Mouse (Mus musculus): ENCODE measurements at regions not wholly inside any gene's neighbourhood (a gene's known extent, or its start where the extent isn't known, plus 50 kb on each side); places are given as distances from the start of the nearest gene placed in this dataset.

- TF ChIP-seq CTCF (IDR thresholded peaks at IDR 0.05; ENCODE audit: control insufficient read depth, insufficient read depth, insufficient replicate concordance, low read depth, low read length) (no peak), POLR2A (IDR thresholded peaks at IDR 0.05; ENCODE audit: control insufficient read depth, low read depth, low read length) (no peak)
Measured at GRCm38 (mm10) chr1:184482026-184482425, 250.4 kb downstream of the Hlx start.
